Mouse (Mus musculus) limb, embryonic 14.5 days (tissue): Measurements from ENCODE around the gene Btnl6. TPM values are rescaled to one million over a fixed set of nuclear protein-coding genes. Genes with fewer than 3 reads are reported as not detected.

ENCODE experiments used
- ATAC-seq: fragments of 200-750 bp; cut with Nextera tagmentation; 2 replicates; pipeline ENCODE4 v1.8.0; 2017; ENCODE audit warnings: low read depth, moderate number of reproducible peaks, moderate TSS enrichment; ENCODE audit not compliant: low FRiP score
- DNase-seq: peaks from one replicate; pipeline ENCODE4 v3.0.0-alpha.2; 2015; ENCODE audit warnings: low spot score
- H3K27ac ChIP-seq: fragments of 300-500 bp; sonication (generic); replicated peaks from 2 replicates; pipeline ENCODE4 v1.5.1; 2014; ENCODE audit warnings: low read depth, mild to moderate bottlenecking, low read length, moderate library complexity, mixed read lengths
- H3K27me3 ChIP-seq: fragments of 300-500 bp; sonication (generic); 2 replicates; pipeline ENCODE4 v1.6.1; 2014; ENCODE audit warnings: low read length, mixed read lengths; ENCODE audit not compliant: control insufficient read depth, insufficient read depth
- H3K36me3 ChIP-seq: fragments of 300-500 bp; sonication (generic); 2 replicates; pipeline ENCODE4 v1.6.1; 2014; ENCODE audit warnings: mild to moderate bottlenecking, low read length, moderate library complexity, mixed read lengths; ENCODE audit not compliant: control insufficient read depth, insufficient read depth
- H3K4me1 ChIP-seq: fragments of 300-500 bp; sonication (generic); 2 replicates; pipeline ENCODE4 v1.6.1; 2014; ENCODE audit warnings: antibody characterized with exemption, low read length, mixed read lengths; ENCODE audit not compliant: control insufficient read depth, insufficient read depth
- H3K4me2 ChIP-seq: fragments of 300-500 bp; sonication (generic); replicated peaks from 2 replicates; pipeline ENCODE4 v1.6.1; 2014; ENCODE audit warnings: low read depth, mild to moderate bottlenecking, low read length, moderate library complexity; ENCODE audit not compliant: severe bottlenecking
- H3K4me3 ChIP-seq: fragments of 300-500 bp; sonication (generic); replicated peaks from 2 replicates; pipeline ENCODE4 v1.5.1; 2014; ENCODE audit warnings: low read length
- H3K9ac ChIP-seq: fragments of 300-500 bp; sonication (generic); 2 replicates; pipeline ENCODE4 v1.6.1; 2014; ENCODE audit warnings: mild to moderate bottlenecking, low read depth, low read length, moderate library complexity; ENCODE audit not compliant: severe bottlenecking
- H3K9me3 ChIP-seq: fragments of 300-500 bp; sonication (generic); 2 replicates; pipeline ENCODE4 v1.6.1; 2016; ENCODE audit warnings: low read length; ENCODE audit not compliant: control insufficient read depth
- POLR2A ChIP-seq: fragments of 200-500 bp; IDR thresholded peaks from 2 replicates; pipeline ENCODE4 v1.8.0; 2012; ENCODE audit warnings: inconsistent platforms, mild to moderate bottlenecking, moderate library complexity, borderline replicate concordance; ENCODE audit not compliant: insufficient read depth, insufficient read length; ENCODE audit errors: extremely low read depth
- WGBS: fragments of 180-500 bp; shearing (Covaris S2); extraction: QIAGEN DNeasy Blood & Tissue Kit; methylation state at CpG from one replicate; pipeline ENCODE4 v1.1.7; 2014; 5-methylcytosine and 5-hydroxymethylcytosine counted together
- polyA plus RNA-seq, 2 experiments: library from polyadenylated mRNA; depleted of rRNA in 1 of 2; stranded (reverse) in 1 of 2; unstranded in 1 of 2; fragments of >200 nt; fragmentation: Nextera tagmentation in 1 of 2; extraction: Ambion mirVana in 1 of 2; gene quantifications; 2 replicates each; pipeline versions ENCODE4 v1.2.1 to v1.2.3; 2012 to 2014

The Btnl6 gene
- polyA plus RNA-seq, 2 experiments: not detected

GRCm38 (mm10) chr17:34561200-34561599 is 44.0 kb upstream of the Btnl6 start:
- Histone ChIP-seq H3K36me3 (no peaks in the 10 kb centered on the region), H3K27ac (no peak overlapping the region), H3K27me3 (no peaks in the 10 kb centered on the region), H3K9me3 (no peaks in the 10 kb centered on the region), H3K4me1 (peaks cover 8% of the 10 kb centered on the region), H3K4me3 (no peak overlapping the region), H3K4me2 (no peak overlapping the region), H3K9ac (no peak overlapping the region)
- ATAC-seq (no peak), DNase-seq (no peak)
- 31% methylated on average over 3 of the region's 8 CpGs for WGBS
- TF ChIP-seq POLR2A: no peak

GRCm38 (mm10) chr17:34560438-34560837 is 43.3 kb upstream of the Btnl6 start:
- H3K9ac ChIP-seq: no peak overlapping the region
- no peaks in the 10 kb centered on the region for H3K9me3 ChIP-seq
- H3K4me1 ChIP-seq: peaks cover 8% of the 10 kb centered on the region
- 92% methylated on average over 6 of the region's 6 CpGs for WGBS
- no peak overlapping the region for H3K4me2 ChIP-seq
- no peak for DNase-seq
- TF ChIP-seq POLR2A: no peak
- H3K36me3 ChIP-seq: no peaks in the 10 kb centered on the region
- H3K27ac ChIP-seq: no peak overlapping the region
- no peak for ATAC-seq
- H3K4me3 ChIP-seq: no peak overlapping the region
- no peaks in the 10 kb centered on the region for H3K27me3 ChIP-seq

GRCm38 (mm10) chr17:34559895-34560294 is 42.7 kb upstream of the Btnl6 start:
- H3K27ac ChIP-seq: no peak overlapping the region
- H3K4me2 ChIP-seq: no peak overlapping the region
- no peak overlapping the region for H3K9ac ChIP-seq
- peaks cover 8% of the 10 kb centered on the region for H3K4me1 ChIP-seq
- H3K36me3 ChIP-seq: no peaks in the 10 kb centered on the region
- TF ChIP-seq POLR2A: no peak
- no peak for ATAC-seq
- WGBS: 15% methylated on average over 15 of the region's 15 CpGs
- H3K9me3 ChIP-seq: no peaks in the 10 kb centered on the region
- no peak overlapping the region for H3K4me3 ChIP-seq
- H3K27me3 ChIP-seq: no peaks in the 10 kb centered on the region
- no peak for DNase-seq

- WGBS: 83% methylated on average over 7 of the region's 7 CpGs
- no peak for ATAC-seq
These were observed 42.0 kb upstream of the Btnl6 start for GRCm38 (mm10) chr17:34559116-34559515.

DNA sequence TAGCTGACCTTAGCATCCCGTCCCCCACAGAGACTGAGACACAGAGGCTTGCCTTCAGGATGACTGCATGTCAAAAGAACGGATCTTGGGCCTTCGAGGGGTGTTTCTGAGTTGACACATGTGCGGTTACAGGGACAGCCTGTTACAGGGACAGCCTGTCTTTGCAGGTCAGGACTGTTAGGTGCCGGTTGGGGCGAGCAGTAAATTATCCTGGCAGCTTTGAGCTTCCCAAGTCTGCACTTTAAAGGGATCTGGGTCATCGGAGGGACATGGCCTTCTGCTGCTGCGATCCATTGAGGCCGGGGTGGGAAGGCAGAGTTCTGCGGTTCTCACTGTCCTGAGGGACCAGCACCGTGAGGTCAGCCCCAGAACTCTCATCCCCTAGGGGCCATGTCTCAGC is 40.3 kb upstream of the Btnl6 start:
- H3K4me2 ChIP-seq: no peak overlapping the region
- H3K4me1 ChIP-seq: no peaks in the 10 kb centered on the region
- H3K27me3 ChIP-seq: no peaks in the 10 kb centered on the region
- ATAC-seq (no peak), DNase-seq (no peak)
- no peak for TF ChIP-seq POLR2A
- H3K36me3 ChIP-seq: no peaks in the 10 kb centered on the region
- no peaks in the 10 kb centered on the region for H3K9me3 ChIP-seq
- H3K4me3 ChIP-seq: no peak overlapping the region
- H3K27ac ChIP-seq: no peak overlapping the region
- WGBS: 43% methylated on average over 11 of the region's 11 CpGs
- H3K9ac ChIP-seq: no peak overlapping the region

More at GRCm38 (mm10) chr17:34559116-34559515, 42.0 kb upstream of the Btnl6 start:
- TF ChIP-seq POLR2A: no peak
- no peaks in the 10 kb centered on the region for H3K36me3 ChIP-seq
- no peaks in the 10 kb centered on the region for H3K9me3 ChIP-seq
- peaks cover 4% of the 10 kb centered on the region for H3K4me1 ChIP-seq
- H3K4me2 ChIP-seq: no peak overlapping the region
- H3K9ac ChIP-seq: no peak overlapping the region
- no peak for DNase-seq
- H3K27ac ChIP-seq: no peak overlapping the region
- no peak overlapping the region for H3K4me3 ChIP-seq
- H3K27me3 ChIP-seq: no peaks in the 10 kb centered on the region

- ATAC-seq (no peak), DNase-seq (no peak)
- no peaks in the 10 kb centered on the region for H3K4me1 ChIP-seq
- no peak overlapping the region for H3K27ac ChIP-seq
- H3K4me2 ChIP-seq: no peak overlapping the region
- H3K4me3 ChIP-seq: no peak overlapping the region
- no peaks in the 10 kb centered on the region for H3K36me3 ChIP-seq
- H3K27me3 ChIP-seq: no peaks in the 10 kb centered on the region
- no peak overlapping the region for H3K9ac ChIP-seq
- no peak for TF ChIP-seq POLR2A
- 80% methylated on average over 8 of the region's 8 CpGs for whole genome bisulfite sequencing
- H3K9me3 ChIP-seq: no peaks in the 10 kb centered on the region
These were observed 39.3 kb upstream of the Btnl6 start for GRCm38 (mm10) chr17:34556406-34556805.
